Mouse (Mus musculus) small intestine, adult 2 months (tissue): ENCODE data around the gene Zfp326.

Experiments used
- CTCF ChIP-seq: fragments of 200-500 bp; IDR thresholded peaks from 2 replicates; pipeline ENCODE4 v1.5.1; 2012; ENCODE audit warnings: low read depth, mild to moderate bottlenecking, control low read depth, inconsistent platforms, low read length, moderate library complexity, mixed read lengths; ENCODE audit not compliant: insufficient replicate concordance, insufficient read length; ENCODE audit errors: extremely low read depth
- POLR2A ChIP-seq: fragments of 200-500 bp; IDR thresholded peaks from 2 replicates; pipeline ENCODE4 v1.6.1; 2012; ENCODE audit warnings: low read depth, mild to moderate bottlenecking, control low read depth, inconsistent platforms, low read length, moderate library complexity

- TF ChIP-seq POLR2A (no peak), CTCF (no peak)
Measured at GRCm38 (mm10) chr5:105828050-105828449, 48.3 kb upstream of the Zfp326 start.
